Mouse (Mus musculus): Measurements from ENCODE around the gene Adam15. TPM values are rescaled to one million over a fixed set of nuclear protein-coding genes. Genes with fewer than 3 reads are reported as not detected.

The Adam15 gene
- 28.5 and 31.3 TPM in 2 replicates for polyA plus RNA-seq (2012; ENCODE audit: insufficient read depth, insufficient read length, missing spikeins)

- Histone ChIP-seq H3K27ac (replicated peaks; ENCODE audit: low read depth, low read length) (peak within 1 kb of the TSS; percentile 97), H3K4me3 (ENCODE audit: insufficient read depth, low read depth, low read length) (peak within 1 kb of the TSS; percentile 81), H3K4me1 (ENCODE audit: control insufficient read depth, insufficient read depth, insufficient read length, low read length) (peaks cover 7% of the 10 kb centered on the region; the same call in 1 of the 2 replicates)
These were observed at the start of gene Adam15 for GRCm38 (mm10) chr3:89349869-89350501. TSS of gene Adam15 (minus strand) at chr3:89349996.

DNA sequence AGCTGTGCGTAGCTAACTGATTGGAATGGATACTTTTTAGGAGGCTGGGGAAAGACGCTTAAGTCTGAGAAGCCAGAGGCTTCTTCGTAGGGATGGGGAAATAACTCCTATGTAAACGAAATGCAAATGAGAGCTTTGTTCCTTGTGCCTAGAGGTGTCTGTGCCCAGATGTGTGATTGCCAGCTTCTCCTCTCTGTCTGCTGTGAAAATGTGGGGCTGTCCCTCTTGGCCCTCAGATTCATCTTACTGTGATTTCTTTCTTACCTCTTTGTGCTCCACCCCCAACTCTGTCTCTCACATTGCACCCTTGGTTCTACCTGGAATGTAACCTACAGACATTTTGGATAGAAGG, 46.8 kb upstream of the Adam15 start:
- Histone ChIP-seq H3K4me1 (ENCODE audit: control insufficient read depth, insufficient read depth, insufficient read length, low read length) (no peaks in the 10 kb centered on the region), H3K4me3 (ENCODE audit: insufficient read depth, low read depth, low read length) (peak overlapping the region; percentile 13; the same call in 1 of the 2 replicates), H3K27ac (replicated peaks; ENCODE audit: low read depth, low read length) (peak overlapping the region; percentile 16; the same call in 1 of the 2 replicates)

DNA sequence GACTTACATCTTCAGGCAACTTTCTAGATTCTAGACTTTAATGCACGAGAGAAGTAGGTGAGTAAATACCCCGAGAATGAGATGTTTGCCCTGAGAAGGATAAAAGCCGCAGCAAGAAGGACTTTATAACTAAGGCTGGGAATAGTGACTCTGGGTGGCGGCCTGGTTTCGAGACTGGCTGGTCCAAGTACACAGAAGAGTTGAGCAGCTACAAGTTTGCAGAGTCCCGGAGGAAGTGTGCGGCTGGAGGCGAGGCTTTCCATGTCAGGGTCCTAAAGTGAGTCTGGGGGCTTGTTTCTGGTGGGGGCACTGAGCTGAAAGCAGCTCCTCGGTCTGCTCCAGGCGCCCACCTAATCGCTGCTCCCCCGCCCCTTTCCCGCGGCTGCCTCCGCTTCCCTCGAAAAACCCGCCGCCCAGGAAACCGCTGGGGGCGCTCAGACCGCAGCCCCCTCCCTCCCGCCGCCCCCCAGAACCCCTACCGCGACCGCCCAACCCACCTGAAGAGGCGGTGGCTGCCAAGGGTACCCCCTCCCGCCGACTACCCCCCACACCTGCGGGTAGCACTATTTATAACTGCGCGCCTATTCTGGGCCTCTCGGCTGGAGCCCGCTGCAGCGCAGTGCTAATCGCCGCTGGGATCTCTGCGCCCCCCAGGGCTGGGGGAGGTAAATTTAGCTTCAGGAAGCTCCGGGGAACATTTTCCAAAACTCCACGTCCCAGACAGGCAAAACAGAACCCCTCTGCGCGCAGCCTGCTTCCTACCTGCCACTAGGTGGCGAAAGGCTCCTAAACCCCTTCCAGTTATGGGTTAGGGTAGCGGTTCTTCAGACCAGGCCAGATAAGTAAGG, 46.2 kb upstream of the Adam15 start:
- no peaks in the 10 kb centered on the region for H3K4me1 ChIP-seq (ENCODE audit: control insufficient read depth, insufficient read depth, insufficient read length, low read length)
- H3K4me3 ChIP-seq (ENCODE audit: insufficient read depth, low read depth, low read length), result peak overlapping the region; percentile 70
- no peak overlapping the region; the same call in 1 of the 2 replicates for H3K27ac ChIP-seq (replicated peaks; ENCODE audit: low read depth, low read length)

DNA sequence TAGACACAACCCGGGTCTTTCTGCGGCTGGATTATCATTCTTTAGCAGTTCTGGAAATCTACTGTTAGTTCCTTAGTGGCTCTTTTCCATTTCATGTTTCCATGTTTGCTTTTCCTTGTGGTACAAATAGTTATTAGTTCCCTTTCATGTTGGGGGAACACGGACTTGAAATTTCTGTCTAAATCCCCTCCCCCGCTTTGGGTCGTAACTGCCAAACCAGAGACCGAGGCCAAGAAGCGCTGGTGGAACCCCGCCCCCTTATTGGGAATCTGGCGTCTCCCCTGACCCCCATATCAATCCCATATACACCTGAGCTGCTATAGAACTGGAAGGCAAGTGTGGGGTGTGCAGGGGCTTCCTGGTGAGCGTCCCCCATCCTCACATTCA, 45.6 kb upstream of the Adam15 start:
- peak overlapping the region; percentile 70 for H3K4me3 ChIP-seq (ENCODE audit: insufficient read depth, low read depth, low read length)

DNA sequence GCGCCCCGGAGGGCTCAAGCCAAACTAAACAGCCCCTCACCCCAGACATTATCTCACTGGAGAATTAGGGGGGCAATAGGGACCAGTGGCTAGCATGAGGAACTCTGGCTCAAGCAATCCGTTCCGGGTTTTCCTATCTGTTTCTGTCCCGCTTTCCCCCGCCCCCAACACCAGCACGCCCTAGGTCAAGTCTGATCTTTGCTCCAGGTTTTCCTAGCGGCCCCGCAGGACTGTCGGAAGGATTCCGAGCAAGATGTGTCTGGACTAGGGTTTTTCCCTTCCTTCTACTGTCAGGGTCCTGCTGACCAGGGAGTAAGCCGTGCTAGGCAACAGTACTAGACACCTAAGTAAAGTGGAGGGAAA, 45.1 kb upstream of the Adam15 start:
- Histone ChIP-seq H3K27ac (replicated peaks; ENCODE audit: low read depth, low read length) (peak overlapping the region; percentile 92), H3K4me1 (ENCODE audit: control insufficient read depth, insufficient read depth, insufficient read length, low read length) (peaks cover 1% of the 10 kb centered on the region; the same call in 1 of the 2 replicates), H3K4me3 (ENCODE audit: insufficient read depth, low read depth, low read length) (peak overlapping the region; percentile 70)

More for the DNA sequence above, 45.6 kb upstream of the Adam15 start:
- peak overlapping the region; percentile 92 for H3K27ac ChIP-seq (replicated peaks; ENCODE audit: low read depth, low read length)
- no peaks in the 10 kb centered on the region for H3K4me1 ChIP-seq (ENCODE audit: control insufficient read depth, insufficient read depth, insufficient read length, low read length)

- Histone ChIP-seq H3K4me3 (ENCODE audit: insufficient read depth, low read depth, low read length) (peak within 1 kb of the TSS; percentile 70), H3K27ac (replicated peaks; ENCODE audit: low read depth, low read length) (peak within 1 kb of the TSS; percentile 92), H3K4me1 (ENCODE audit: control insufficient read depth, insufficient read depth, insufficient read length, low read length) (peaks cover 7% of the 10 kb centered on the region; the same call in 1 of the 2 replicates)
These were observed 44.5 kb upstream of the Adam15 start, which contains the start of gene Zbtb7b for GRCm38 (mm10) chr3:89394006-89394893. TSS of gene Zbtb7b (minus strand) at chr3:89394776.

DNA sequence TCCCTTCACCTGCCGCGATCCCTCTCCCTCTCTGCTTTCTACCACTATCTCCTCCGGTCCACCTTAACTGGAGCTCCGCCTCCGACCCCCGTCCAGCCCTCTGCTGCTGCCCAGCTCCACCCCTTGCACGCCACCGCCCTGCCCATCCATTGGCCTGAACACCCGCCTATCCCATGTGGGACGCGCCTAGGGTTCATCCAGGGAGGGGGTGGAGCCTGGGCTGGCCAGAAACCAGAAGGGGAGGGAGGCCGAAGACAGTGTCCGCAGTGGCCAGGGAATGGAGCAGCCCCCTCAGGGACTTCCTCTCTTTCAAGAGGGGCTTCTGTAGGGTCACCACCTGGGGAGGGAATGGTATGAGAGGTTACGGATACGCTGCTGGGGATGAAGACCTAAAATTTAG, 43.8 kb upstream of the Adam15 start:
- Histone ChIP-seq H3K4me1 (ENCODE audit: control insufficient read depth, insufficient read depth, insufficient read length, low read length) (peaks cover 9% of the 10 kb centered on the region; the same call in 1 of the 2 replicates), H3K4me3 (ENCODE audit: insufficient read depth, low read depth, low read length) (peak overlapping the region; percentile 82), H3K27ac (replicated peaks; ENCODE audit: low read depth, low read length) (peak overlapping the region; percentile 96)

- peaks cover 11% of the 10 kb centered on the region; the same call in 1 of the 2 replicates for H3K4me1 ChIP-seq (ENCODE audit: control insufficient read depth, insufficient read depth, insufficient read length, low read length)
- H3K4me3 ChIP-seq (ENCODE audit: insufficient read depth, low read depth, low read length), result peak overlapping the region; percentile 78
- peak overlapping the region; percentile 76 for H3K27ac ChIP-seq (replicated peaks; ENCODE audit: low read depth, low read length)
These were observed 43.1 kb upstream of the Adam15 start for GRCm38 (mm10) chr3:89392871-89393311.

- peak overlapping the region; percentile 82 for H3K4me3 ChIP-seq (ENCODE audit: insufficient read depth, low read depth, low read length)
- peak overlapping the region; percentile 93 for H3K27ac ChIP-seq (replicated peaks; ENCODE audit: low read depth, low read length)
- peaks cover 11% of the 10 kb centered on the region for H3K4me1 ChIP-seq (ENCODE audit: control insufficient read depth, insufficient read depth, insufficient read length, low read length)
These were observed 42.1 kb upstream of the Adam15 start for GRCm38 (mm10) chr3:89391663-89392511.

DNA sequence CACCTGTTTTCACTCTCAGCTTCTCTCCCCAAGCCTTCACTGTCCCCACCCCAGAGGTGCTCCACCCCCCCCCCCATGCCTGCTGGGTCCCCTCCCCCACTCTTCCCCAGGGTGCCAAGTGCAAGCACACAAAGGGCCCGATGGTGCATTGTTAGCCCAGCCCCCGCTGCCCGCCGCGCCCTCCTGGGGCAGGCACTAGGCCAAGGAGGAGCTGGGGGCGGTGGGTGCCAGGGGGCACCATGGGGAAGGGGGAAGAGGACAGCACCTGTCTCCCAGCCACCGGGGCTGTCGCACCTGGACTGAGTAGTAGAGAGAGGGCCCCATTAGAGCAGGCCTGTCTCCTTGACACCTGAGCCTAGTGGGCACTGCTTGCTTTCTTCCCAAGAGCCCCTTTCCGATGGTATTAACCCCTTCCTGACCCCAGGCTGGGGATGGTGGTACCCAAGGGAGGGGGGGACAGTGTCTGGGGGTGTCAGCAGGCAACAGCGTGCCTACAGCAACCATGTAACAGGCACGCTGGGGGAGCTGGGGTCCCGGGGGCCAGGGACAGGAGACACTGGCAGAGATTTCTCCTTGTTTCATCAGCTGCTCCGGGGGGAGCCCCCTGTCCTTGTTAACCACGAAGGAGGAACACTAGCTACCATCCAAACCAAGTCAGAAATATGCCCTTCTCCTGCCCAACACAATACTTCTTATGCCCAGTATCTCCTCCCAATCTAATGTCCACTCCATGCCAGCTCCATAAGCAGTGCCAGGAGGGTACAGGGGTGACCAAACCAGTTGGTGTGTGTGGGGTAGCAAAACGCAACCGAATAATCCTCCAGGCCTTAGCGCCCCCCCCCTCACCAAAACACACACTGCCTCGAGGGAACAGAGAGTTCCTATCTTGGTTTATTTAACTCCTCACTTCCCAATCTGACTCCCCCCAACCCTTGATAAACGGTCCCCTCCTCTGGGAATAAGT, 41.2 kb upstream of the Adam15 start:
- Histone ChIP-seq H3K27ac (replicated peaks; ENCODE audit: low read depth, low read length) (peak overlapping the region; percentile 93), H3K4me3 (ENCODE audit: insufficient read depth, low read depth, low read length) (peak overlapping the region; percentile 82), H3K4me1 (ENCODE audit: control insufficient read depth, insufficient read depth, insufficient read length, low read length) (peaks cover 11% of the 10 kb centered on the region)

- peaks cover 11% of the 10 kb centered on the region for H3K4me1 ChIP-seq (ENCODE audit: control insufficient read depth, insufficient read depth, insufficient read length, low read length)
- H3K4me3 ChIP-seq (ENCODE audit: insufficient read depth, low read depth, low read length), result peak overlapping the region; percentile 35; the same call in 1 of the 2 replicates
- H3K27ac ChIP-seq (replicated peaks; ENCODE audit: low read depth, low read length), result peak overlapping the region; percentile 85
These were observed 40.3 kb upstream of the Adam15 start for GRCm38 (mm10) chr3:89390111-89390515.

DNA sequence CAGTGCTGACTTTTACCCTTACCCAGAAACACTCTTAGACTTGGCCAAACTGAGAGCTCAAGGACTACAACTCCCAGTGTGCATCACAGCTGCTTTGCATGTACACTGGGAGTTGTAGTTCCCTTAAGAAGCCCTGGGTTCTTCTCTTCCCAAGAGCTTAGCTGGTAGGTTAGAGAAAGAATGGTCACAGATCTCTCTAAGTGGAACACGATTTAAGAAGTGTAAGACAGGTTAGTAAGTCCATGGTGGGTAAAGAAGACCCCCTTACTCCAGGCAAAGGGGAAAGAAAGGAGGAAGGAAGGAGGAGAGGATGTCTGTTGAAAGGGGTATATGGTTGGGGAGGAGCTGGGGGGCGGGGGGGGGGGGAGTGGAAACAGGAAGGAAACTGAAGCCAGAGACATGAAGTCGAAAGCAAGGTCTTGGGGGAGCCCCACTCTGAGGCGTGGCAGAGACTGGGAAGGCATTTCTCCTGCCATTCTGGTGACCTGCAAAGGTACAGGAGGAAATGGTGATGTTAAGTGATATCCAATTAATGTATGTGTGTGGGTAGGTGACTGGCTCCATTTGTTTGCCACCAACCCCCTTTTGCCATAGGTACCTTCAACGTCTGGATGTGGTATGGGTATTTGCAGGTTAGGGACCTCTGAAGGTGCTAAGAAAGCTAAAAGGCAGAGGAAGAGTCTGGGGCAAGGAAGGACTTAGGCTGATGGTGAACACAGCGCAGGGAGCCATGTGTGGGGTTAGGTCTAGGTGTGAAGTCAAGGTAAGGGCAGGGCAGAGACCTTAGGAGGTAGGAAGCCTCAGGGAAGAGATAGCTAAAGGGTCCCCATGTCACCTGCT, 39.3 kb upstream of the Adam15 start:
- Histone ChIP-seq H3K4me1 (ENCODE audit: control insufficient read depth, insufficient read depth, insufficient read length, low read length) (peaks cover 16% of the 10 kb centered on the region), H3K27ac (replicated peaks; ENCODE audit: low read depth, low read length) (peak overlapping the region; percentile 91), H3K4me3 (ENCODE audit: insufficient read depth, low read depth, low read length) (no peak overlapping the region)

Data from brown adipose tissue, adult 24 weeks (tissue).